Mouse (Mus musculus) kidney, postnatal 10 days (tissue): Measurements from ENCODE around the gene Sstr5.

Source experiments
- DNase-seq: peaks from one replicate; pipeline ENCODE4 v3.0.0; 2021; ENCODE audit warnings: mixed read lengths

The Sstr5 gene

DNA sequence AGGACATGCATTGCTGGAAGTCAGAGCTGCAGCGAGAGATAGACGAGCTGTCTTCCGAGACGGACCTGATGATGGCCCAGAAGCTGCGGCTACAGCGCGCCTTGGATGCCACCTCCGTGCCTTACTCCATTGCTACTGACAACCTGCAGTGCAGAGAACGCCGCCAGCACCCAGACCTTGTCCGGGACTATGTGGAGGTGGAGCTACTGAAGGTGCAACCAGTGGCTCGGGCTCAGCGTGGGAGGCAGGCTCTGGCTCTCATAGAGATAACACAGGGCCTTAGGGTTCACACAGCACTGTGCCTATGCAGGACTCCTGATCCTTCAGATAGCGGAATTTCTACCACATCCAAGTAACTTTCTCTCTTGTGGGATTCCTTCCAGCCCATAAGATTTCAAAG is 25.0 kb downstream of the Sstr5 start:
- DNase-seq, result no peak

DNA sequence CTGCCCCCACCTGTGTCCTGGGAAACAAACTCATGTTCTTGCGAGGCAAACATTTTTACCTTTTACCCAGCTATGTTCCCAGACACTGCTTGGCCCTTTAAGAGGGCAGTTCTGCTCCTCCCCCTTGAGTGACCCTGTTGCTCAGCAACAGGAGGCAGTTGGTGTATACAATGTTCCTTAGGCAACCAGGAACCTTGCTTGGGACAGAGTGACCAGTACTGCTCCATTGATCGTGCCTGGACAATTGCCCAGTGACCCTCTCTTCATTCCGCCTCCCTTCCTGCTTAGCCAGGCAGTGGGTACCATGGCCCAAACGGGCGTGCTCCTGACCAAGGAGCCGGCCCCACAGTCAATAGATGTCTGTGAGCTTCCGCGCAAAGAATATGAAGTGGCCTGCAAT is 25.7 kb downstream of the Sstr5 start:
- DNase-seq, result peak; percentile 44

DNA sequence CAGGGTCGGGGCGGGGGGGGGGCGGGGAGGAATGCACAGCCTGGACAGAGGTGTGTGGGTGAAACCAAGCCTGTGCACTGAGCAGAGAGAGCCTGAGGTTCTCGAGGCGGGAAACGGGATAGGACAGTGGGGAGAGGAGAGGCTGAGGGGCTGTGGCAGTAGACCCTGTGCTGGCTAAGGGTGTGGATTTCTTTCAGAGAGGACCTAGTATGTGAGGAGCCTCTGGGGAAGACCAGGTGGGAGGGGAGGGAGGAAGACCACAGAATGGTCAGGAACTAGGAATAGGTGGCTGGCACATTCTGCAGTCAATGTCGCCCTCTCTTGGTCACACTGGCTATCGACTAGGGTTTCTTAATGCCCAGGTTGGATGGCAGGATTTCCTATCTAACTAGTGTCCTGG is 27.3 kb downstream of the Sstr5 start:
- peak; percentile 80 for DNase-seq

DNA sequence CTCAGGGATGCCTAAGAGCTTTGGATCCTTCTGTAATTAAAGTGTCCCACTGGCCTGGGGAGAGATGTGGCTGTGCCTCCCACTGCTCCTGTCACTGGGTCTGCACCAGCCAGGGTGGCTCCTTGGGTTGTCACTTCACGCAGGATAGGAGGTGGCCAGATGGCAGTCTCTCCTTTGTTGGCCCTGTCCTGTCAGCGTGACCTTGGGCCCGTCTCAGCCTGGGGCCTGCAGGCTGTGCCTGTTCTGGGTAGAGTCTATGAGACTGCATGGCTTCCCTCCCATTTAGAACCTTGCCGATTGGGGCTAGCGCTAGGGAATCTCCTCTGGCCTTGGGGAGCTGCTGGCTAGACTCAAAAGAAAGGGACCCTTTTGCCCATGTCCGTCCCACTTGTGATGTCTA is 28.8 kb downstream of the Sstr5 start:
- DNase-seq, result no peak

DNA sequence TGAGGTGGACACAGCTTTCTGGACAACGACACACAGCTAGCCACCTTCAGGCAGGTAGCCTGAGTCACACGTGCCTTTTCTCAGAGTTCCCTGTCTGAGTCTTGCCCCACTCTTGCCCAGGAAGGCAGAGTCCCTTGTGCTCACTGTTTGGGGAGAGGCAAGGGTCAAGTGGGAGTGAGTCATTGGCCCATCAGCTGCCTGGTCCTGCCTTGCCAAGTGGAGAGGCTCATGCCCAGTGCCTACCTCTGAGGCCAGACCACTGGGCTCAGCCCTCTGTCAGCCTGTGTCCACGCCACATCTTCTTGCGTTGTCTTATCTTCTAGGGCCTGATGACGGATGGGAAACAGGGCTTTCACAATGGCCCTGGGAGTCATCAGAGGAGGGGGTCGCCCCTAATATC is 29.3 kb downstream of the Sstr5 start:
- no peak for DNase-seq

DNA sequence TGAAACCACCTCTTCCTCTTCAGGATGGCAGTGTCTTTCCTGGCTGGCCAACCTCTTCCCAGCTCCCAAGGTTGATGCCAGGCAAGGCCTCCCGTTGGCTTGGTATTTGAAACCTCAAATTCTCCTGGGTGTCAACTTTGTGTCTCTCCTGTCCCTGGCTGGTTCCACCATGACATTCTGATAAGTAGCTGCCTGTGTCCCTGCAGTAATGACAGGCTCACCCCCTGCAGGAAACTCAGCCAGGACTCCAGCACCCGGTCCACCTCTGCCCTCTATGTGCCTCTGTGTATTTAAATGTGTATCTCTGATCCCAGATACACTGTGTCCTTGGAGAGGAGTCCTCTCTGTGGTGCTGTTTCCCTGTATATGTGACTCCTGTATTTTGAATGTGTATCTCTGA is 30.8 kb downstream of the Sstr5 start:
- DNase-seq, result no peak

DNA sequence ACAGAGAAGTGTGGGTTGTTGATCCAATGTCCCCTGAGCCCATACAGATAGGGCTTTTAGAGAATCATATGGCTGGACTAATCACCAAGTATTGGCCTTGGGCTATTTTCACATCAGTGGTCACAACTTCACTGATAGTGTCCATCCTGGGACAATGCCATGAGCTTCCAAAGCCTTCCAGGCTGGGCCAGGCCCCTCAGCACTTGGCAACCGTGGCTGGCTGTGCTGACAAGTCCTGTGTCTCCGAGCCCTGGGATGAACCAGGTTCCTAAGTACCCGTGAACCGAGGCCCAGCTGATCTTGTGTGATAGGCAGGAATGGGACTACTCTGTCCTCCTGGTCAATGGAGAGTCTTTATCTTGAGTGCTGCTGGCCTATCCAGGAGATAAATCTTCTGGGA is 33.0 kb downstream of the Sstr5 start:
- no peak for DNase-seq

DNA sequence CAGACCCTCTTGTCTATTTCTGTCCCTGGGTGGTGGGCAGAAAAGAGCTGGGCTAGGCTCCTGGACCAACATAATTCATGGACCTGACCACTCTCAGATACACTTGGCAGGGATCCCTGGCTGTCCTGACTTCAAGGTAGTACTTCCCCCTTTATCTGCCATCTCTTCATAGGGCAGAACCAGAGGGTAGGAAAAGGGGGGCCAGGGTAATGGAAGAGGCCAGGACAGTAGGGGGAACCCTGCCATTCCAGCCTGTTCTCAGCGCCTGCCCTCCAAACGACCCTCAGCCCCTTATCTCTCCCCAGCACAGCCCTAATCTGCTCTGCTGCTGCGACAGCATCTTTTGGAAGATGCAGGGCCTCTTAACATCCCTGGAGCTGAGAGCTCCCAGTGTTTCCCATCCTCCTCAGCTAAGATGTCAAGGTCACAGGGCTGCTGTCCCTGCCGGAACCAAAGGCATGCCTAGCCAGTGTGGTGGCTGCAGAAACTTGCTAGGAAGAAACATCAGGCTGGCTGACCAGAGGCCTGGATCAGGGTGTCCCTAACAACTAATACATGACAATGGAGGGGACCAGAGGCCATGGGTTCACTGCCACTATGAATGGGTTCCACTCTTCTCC is 33.7 kb downstream of the Sstr5 start:
- no peak for DNase-seq

DNA sequence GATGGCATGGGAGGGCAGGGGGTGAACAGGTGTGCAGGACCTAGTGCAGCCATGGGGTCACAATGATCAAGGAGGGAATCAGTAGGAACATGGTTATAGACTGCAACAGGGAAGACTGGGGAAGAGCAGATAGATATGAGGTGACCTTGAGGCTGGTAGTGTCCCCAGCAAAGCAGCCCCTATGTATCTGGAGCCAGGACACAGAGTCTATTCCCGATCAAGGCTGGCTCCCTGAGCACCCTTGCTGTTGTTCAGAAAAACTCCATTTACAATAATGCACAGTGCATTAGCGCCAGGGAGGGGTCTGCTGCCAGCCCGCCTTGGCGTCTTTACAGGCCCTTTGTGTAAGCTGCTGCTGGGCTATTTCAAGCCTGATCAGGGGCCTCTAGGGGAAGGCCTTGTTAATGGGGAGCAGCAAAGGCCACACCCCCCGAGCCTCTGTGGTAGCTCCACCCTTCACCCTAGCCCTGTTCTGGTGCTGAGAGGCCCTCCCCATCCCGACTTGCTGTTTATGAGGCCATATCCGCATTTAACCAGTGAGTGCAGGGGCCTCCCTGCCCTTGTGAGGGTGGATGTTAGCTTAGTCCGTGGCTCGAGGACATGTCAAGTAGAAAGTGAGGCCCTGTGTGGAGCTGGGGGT is 34.7 kb downstream of the Sstr5 start:
- DNase-seq, result peak; percentile 33

DNA sequence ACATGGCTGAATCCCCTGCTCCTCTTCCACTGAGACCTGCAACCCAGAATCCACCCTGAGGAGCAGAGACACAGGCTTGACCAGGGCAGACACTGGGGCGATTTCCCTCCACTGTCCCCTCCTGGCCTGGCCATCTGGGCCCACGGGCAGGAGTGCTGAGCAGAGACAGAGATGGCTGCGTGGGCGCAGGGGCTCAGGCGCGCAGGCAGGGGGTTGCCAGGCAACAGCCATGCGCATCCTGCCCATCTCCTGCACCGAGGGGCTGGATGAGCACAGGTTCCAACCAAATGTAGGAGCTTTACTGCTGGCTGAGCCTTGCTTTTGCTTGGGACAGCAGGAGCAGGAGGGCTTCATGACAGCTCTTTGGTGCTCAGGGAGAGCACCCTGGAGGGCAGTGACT is 40.5 kb downstream of the Sstr5 start:
- DNase-seq, result no peak

DNA sequence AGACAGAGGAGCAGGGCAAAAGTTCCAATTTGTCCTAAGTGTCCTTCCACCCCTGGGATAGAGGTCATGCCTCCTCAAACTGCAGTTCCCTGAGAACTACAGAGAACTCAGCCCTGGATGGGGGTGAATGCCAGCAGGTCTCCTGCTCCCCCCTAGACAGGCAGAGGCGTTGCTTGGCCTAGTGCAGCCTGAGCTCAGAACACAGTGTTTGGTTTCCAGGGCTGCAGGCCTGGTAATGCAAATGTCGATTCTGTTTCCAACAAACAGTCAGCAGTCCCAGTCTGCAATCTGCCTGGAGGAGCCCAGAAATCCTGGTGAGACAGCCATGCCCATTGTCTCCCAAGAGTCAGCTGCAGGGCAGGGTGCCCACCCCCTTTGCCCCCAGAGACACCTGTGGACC is 42.8 kb downstream of the Sstr5 start, which contains the start of gene Tekt4:
Tekt4 (plus strand) TSS at position 344 of the 400 bp plus-strand sequence.
- no peak for DNase-seq

DNA sequence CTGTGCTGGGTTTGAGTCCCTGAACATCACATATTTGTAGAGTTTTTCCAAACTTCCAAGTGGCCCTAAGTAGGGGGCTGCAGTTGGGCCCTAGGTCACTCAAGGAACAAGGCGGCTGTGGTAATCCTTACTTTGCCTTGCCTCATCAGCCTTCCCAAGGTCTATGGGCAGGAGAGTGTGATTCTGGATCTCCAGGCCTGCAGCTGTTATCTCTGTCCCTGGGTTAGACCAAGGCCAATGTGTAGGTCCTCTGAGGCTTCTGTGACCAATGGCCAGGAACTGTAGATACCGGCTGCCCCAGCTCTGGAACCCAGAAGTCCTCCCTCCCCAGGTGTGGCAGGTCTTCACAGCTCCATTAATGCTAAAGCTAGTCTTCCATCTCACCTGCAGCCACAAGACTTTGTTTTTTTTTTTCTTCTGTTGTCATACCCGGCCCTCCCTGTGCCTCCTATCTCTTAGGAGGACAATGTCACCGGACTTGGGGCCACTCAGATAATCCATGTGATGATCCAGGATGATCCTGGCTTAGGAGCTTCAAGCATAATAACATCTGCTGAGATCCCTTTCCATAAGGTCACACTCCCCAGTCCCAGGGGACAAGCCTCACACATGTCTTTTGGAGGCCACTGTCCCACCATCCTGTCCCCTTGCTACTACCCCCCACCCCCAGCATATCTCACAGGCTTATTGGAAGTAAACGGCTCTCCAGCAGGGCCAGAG is 44.7 kb downstream of the Sstr5 start:
- DNase-seq, result no peak

DNA sequence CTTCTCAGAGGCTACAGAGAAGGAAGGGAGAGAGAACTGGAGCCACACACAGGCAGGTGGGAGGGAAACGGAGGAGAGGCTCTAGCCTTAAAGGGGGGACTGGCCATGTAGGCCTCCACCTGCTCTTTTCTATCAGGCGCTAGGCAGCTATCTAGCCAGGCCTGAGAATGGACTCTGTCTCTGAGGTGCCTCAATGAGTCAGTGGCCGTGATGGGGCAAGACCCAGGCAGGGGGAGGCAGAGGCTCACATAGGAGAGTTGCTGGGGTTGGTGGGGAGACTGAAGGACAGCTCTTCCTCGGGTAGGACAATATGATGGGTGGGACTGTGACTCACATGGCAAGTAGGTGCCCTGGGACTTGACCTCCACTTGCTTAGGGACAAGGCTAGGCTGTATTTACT is 46.8 kb downstream of the Sstr5 start:
- DNase-seq, result no peak

DNA sequence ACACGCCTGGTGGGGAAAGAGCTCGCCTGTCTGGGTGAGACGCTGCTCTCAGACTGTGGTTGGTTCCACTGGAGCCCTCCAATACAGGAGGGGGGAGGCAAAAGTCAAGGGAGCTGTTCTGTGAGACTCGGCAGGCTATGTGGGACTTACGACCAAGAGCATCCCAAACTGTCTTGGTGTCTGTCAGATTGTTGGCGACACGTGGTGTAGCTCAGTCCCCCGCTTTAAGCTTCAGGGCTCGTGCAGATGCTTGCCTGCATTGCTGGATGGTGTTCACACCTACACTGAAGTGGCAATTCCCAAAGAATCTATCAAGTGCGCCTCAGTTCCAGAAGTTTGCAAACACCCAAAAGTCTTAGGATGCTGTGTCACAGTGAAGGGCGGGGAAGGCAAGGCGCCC is 49.2 kb downstream of the Sstr5 start:
- no peak for DNase-seq

DNA sequence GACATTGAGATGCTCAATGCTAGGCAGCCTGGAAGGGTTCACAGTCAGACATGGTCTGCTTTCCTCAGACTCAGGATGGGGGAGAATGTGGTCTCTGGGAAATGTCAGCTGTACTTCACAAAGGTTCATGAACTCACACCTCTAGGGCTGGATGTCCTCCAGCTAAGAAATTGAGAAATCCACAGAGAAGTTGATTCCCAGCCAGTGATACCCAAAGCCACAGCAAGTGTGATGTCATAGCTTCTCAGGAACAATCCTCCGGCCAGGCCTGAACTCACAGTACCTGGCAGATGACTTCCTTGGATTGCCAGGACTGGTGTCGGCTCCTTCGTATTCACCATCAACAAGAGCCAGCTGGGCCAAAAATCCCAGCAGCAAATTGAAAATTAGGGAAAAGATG is 51.2 kb downstream of the Sstr5 start:
- no peak for DNase-seq

DNA sequence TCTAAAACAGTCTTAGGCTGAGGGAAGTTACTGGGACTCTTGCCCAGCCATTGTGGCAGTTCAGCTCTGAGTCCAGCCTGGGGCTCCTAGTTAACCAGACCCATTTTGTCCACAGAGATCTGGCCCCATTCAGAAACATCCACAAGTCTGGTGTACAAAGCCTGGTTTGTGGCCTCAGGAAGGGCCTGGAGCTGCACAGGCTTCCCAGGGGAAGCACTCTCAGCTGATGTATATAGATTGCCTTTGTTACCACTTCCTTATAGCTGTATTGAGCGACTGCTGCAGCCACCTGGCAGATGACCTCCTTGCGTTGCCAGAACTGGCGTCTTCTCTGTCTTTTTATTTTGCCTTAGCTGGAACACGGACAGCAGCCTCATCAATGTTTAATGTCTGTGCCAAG is 52.0 kb downstream of the Sstr5 start:
- no peak for DNase-seq

DNA sequence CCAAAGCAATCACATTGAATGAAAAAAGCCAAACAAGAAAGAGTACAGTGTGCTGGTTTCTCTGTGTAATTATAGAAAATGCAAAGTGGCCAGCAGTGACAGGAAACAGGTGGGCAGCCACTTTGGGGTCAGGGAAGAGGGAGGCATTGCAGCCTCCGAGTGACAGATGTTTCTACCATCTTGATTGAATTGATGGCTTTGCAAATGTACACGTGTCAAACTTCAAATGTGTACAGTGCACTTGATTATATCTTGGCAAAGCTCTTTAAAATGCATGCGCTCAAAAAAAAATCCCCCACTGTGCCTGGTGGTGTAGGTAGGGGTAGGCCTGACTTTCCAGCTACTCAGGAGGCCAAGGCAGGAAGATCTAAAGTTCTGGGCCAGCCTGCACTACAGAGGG is 54.2 kb downstream of the Sstr5 start:
- no peak for DNase-seq

DNA sequence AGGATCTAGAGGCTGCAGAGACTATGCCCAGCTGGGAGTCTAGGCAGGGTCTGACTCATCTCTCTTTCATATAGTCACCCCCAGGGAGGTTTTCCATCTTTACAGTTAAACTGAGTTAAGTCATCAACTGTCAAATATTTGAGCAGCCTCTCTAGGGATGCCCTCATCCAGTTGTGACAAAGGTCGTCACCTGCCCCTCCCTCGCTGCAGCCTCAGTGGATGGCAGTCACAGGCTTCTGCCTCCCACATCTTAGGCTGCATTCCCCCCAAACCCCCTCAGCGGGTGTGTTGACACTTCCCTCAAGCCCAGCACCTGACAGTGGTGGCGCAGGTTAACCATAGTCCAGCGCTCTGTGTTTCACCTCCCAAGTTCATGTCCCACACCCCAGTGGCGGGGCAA is 55.7 kb downstream of the Sstr5 start:
- DNase-seq, result no peak
